8 mouse cellular contexts compared by ENCODE assay signal in the genomic region with DNA sequence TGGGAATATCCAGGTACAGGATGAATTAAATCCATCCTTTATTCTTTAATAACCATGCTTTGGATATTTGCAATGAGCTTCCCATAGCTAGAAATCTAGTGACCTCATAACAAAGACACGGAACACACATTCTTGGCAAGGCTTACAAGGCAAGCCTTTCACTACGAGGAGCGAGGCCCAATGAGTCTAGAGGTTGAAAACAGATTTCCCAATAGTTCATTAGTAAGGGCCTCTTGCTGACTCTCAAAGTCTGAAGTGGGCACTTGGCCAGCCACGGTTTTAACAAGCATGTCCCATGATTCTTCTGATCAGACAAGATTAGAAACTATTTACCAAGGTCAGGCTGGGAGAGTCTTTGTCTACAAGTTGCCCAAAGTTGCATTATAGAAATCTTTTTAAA.
DNase-seq lines count a peak whose midpoint lies in the region; ATAC-seq and TF ChIP-seq lines count a peak whose summit lies in the region.

No protein-coding gene starts in this region.

- no peak for ATAC-seq in liver, embryonic 12.5 days
- peak; percentile 60 for ATAC-seq in stomach, postnatal 0 days (ENCODE audit: low FRiP score, low TSS enrichment)

- DNase-seq in liver, adult 2 months (ENCODE audit: extremely low read depth, low read depth, low spot score): peak; percentile 44
- DNase-seq in gastrocnemius, adult 2 months: peak; percentile 76
- peak; percentile 27 for DNase-seq in kidney, adult 9 months
- DNase-seq in stomach, postnatal 0 days (ENCODE audit: low spot score): peak; percentile 37
- DNase-seq in left cerebral cortex, postnatal 10 days (ENCODE audit: extremely low spot score in 1 of 2, low spot score in 2 of 2): no peak
- no peak for DNase-seq in right cerebral cortex, postnatal 10 days (ENCODE audit: low spot score in 2 of 2)
- DNase-seq in spleen, adult 12 weeks (ENCODE audit: low spot score): no peak

- no peak for TF ChIP-seq POLR2A in liver, adult 2 months (IDR thresholded peaks at IDR 0.05; ENCODE audit: extremely low read depth, insufficient read depth, low read length)

- 26% methylated on average over 4 of the region's 4 CpGs for WGBS in liver, adult 2 months
- WGBS in liver, embryonic 12.5 days (ENCODE audit: insufficient replicate concordance): 73% methylated on average over 4 of the region's 4 CpGs
- WGBS in stomach, postnatal 0 days: 29% methylated on average over 4 of the region's 4 CpGs

- TF ChIP-seq EP300 in stomach, postnatal 0 days (optimal IDR thresholded peaks at IDR 0.05): no peak

- no peak overlapping the region for H3K9ac ChIP-seq in liver, adult 2 months (ENCODE audit: low read depth, low read length)
- H3K9ac ChIP-seq in liver, embryonic 12.5 days: no peak overlapping the region
- no peak overlapping the region for H3K9ac ChIP-seq in stomach, postnatal 0 days (ENCODE audit: low read length)

- no peaks in the 10 kb centered on the region for H3K36me3 ChIP-seq in liver, adult 2 months (ENCODE audit: control insufficient read depth, insufficient read depth, low read length)
- H3K36me3 ChIP-seq in liver, embryonic 12.5 days: no peaks in the 10 kb centered on the region
- H3K36me3 ChIP-seq in stomach, postnatal 0 days (ENCODE audit: control insufficient read depth, insufficient read depth, low read length): no peaks in the 10 kb centered on the region

- H3K4me2 ChIP-seq in liver, embryonic 12.5 days: no peak overlapping the region
- H3K4me2 ChIP-seq in stomach, postnatal 0 days (replicated peaks; ENCODE audit: low read depth): no peak overlapping the region

- H3K27me3 ChIP-seq in liver, adult 2 months (ENCODE audit: control insufficient read depth, insufficient read depth, low read length): no peaks in the 10 kb centered on the region
- no peaks in the 10 kb centered on the region for H3K27me3 ChIP-seq in liver, embryonic 12.5 days (replicated peaks)
- no peaks in the 10 kb centered on the region for H3K27me3 ChIP-seq in stomach, postnatal 0 days (ENCODE audit: control insufficient read depth, insufficient read depth, low read length)

- no peaks in the 10 kb centered on the region for H3K79me2 ChIP-seq in liver, adult 2 months (ENCODE audit: control insufficient read depth, insufficient read depth, low read length)

- intact Hi-C loops in gastrocnemius, adult 2 months (cut with DNase I): no loop called here
- intact Hi-C loops in left cerebral cortex, postnatal 10 days (cut with DNase I): no loop called here

- no peaks in the 10 kb centered on the region for H3K9me3 ChIP-seq in liver, embryonic 12.5 days (replicated peaks)
- no peaks in the 10 kb centered on the region for H3K9me3 ChIP-seq in stomach, postnatal 0 days (ENCODE audit: control insufficient read depth, low read length)

- TF ChIP-seq CTCF in liver, adult 2 months (IDR thresholded peaks at IDR 0.05; ENCODE audit: low read depth, low read length): no peak
- no peak for TF ChIP-seq CTCF in gastrocnemius, adult 2 months (IDR thresholded peaks at IDR 0.05)
- no peak for TF ChIP-seq CTCF in stomach, postnatal 0 days (IDR thresholded peaks at IDR 0.05; ENCODE audit: low read depth)

- no peak overlapping the region for H3K4me3 ChIP-seq in liver, adult 2 months (ENCODE audit: insufficient read depth, low read depth, low read length)
- no peak overlapping the region for H3K4me3 ChIP-seq in liver, embryonic 12.5 days
- no peak overlapping the region for H3K4me3 ChIP-seq in gastrocnemius, adult 2 months
- no peak overlapping the region for H3K4me3 ChIP-seq in stomach, postnatal 0 days (ENCODE audit: low read depth, low read length)

- no peak overlapping the region for H3K27ac ChIP-seq in liver, adult 2 months (replicated peaks; ENCODE audit: insufficient read depth, low read depth, low read length)
- no peak overlapping the region for H3K27ac ChIP-seq in liver, embryonic 12.5 days
- H3K27ac ChIP-seq in gastrocnemius, adult 2 months: no peak overlapping the region; the same call in 1 of the 2 replicates
- no peak overlapping the region; the same call in 1 of the 2 replicates for H3K27ac ChIP-seq in stomach, postnatal 0 days (replicated peaks)

- no peaks in the 10 kb centered on the region for H3K4me1 ChIP-seq in liver, adult 2 months (ENCODE audit: control insufficient read depth, insufficient read depth, low read length)
- H3K4me1 ChIP-seq in liver, embryonic 12.5 days: no peaks in the 10 kb centered on the region
- H3K4me1 ChIP-seq in stomach, postnatal 0 days (replicated peaks; ENCODE audit: control insufficient read depth, insufficient read depth): no peaks in the 10 kb centered on the region

Comparison
In these comparisons a context has a peak if more than half of its experiments do, and no peak if none do; other contexts are left out.
1. DNase-seq: peak in liver, adult 2 months (single experiment), gastrocnemius, adult 2 months (single experiment), kidney, adult 9 months (single experiment) and stomach, postnatal 0 days (single experiment); none in left cerebral cortex, postnatal 10 days (0 of 2), right cerebral cortex, postnatal 10 days (0 of 2) and spleen, adult 12 weeks (single experiment).